Mouse (Mus musculus): ENCODE measurements around the gene Gcn1l1.
A peak's percentile ranks its signal among the peaks of the same experiment; 100 is the strongest.
"Not testable (repeated sequence)": the region's sequence is repeated elsewhere in the genome, so short reads cannot be mapped to it uniquely, and the experiment has no call there.

Gene Gcn1l1

GRCm38 (mm10) chr5:115559237-115560101, 5.6 kb upstream of the Gcn1l1 start, which contains the start of gene Rplp0:
Gene Rplp0, plus strand, starts transcription at chr5:115559467.
- DNase-seq (ENCODE audit: extremely low spot score, low spot score) = peak; percentile 99

DNA sequence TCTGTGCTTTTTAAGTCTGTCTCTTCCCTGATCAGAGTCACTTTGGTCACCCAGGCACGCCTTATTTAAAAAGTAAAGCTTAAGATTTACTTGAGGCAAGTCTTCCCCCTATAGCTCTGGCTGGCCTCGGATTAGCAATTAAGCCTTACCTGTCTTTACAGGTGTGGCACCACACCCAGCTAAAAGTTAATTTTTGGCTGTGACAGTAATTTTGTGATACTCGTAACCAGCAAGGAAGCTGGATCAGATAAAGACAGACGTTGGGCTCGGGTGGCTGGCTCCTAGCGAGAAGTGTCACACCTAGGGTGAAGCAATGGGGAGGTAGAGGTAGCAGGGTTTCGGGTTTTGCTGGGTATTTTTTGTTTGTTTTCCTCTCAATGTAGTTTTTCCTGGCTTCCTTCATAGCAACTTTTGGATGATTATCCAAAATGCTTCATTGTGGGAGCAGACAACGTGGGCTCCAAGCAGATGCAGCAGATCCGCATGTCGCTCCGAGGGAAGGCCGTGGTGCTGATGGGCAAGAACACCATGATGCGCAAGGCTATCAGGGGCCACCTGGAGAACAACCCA, 4.6 kb upstream of the Gcn1l1 start:
- DNase-seq (ENCODE audit: extremely low spot score, low spot score) = no peak

- no peak for DNase-seq (ENCODE audit: extremely low spot score, low spot score)
These were observed 1.1 kb upstream of the Gcn1l1 start for GRCm38 (mm10) chr5:115563771-115564585.

DNA sequence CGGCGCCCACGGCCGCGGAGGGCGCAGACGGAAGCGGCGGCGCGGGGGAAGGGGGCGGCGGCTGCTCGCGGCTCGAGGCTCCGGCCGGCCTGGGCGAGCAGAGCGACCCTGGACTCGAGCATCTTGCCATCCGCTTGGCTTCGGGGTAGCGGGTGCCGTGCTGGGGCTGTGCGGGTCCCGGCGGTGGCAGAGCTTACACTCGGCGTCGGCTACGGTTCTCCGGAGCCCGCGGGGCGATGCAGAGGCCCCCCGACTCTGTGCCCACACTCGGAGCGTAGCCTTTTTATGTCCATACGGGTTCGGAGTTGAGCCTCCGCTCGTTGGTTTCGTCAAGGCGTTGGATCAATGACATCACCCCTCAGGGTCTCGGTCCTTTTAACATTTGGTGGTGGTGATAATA, 349 bp downstream of the Gcn1l1 start:
- no peak for DNase-seq (ENCODE audit: extremely low spot score, low spot score)

GRCm38 (mm10) chr5:115568681-115569080, 3.6 kb downstream of the Gcn1l1 start:
- no peak for DNase-seq (ENCODE audit: extremely low spot score, low spot score)

DNA sequence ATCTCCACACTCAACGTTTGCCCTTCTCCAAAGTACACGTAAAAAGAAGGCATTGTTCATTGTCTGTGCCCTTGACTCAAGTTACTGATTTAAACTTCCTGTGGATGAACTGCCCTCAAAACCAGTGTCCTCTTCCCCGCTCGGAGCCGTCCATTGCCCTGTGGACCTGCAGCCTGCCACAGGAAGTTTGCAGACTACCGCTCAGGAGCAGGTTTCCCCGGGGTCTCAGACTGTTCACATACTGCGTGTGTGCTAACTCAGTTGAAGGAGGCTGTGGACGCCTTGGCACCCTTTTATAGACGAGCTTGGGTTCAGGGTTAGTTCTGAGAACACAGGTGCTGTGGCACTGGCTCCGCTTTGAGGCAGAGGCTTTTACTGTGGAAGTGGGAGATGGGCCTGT, 4.3 kb downstream of the Gcn1l1 start:
- no peak for DNase-seq (ENCODE audit: extremely low spot score, low spot score)

- no peak for DNase-seq (ENCODE audit: extremely low spot score, low spot score)
These were observed 4.7 kb downstream of the Gcn1l1 start for GRCm38 (mm10) chr5:115569721-115570120.

DNA sequence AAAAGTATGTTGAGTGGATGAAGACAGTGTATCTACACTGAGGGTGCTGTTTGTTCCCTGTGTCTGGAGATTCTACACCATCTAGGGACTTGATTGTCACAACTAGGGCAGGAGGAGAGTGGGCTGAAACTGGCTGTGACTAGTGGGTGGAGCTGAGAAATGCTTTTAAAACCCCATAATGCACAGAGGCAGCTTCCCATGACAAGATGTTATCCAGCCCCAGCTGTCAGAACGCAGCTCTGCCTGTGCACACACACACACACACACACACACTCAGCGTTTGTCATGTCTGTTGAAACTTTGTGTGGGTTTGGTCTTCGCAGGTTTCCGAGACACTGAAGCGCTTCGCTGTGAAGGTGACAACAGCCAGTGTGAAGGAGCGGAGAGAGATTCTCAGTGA, 6.0 kb downstream of the Gcn1l1 start:
- DNase-seq (ENCODE audit: extremely low spot score, low spot score) = no peak

DNA sequence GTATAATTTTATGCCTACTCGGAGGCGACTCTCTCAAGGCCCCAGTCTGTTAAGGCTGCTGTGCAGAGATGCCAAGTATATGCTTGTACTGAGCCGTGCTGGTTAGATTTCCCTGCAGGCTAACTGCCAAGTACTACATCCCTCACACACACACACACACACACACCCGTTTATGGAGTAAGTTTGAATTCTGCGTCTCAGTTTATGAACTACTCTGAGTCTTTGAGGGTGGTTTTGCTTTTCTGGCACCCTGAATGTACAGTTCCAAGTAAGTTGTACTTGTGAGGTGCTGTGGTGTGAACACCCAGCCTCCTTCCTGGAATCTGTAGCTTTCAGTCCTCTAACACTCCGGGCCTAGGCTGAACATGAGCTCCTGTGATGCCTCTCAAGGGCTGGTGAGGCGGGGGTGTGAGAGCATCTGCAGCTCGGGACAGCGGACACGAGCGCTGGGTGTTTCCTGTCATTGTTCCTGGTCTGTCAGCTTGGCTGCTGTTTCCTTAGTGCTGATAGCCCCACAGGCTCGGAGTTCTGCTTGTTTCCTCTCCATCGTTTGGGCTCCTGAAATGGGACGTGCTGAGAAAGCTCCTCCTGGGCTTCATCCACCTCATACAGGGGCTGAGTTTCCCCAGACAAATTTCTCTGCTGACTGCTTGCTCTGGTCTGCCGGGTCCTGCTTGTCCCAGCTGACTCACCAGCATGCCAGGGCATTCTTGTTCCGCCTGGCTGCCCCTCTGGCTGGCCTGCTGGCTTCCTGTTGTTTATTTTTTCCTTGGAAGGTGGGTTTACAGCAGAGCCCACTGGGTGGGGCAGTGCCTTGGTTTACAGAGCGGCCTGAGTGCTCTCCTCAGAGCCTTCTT, 7.9 kb downstream of the Gcn1l1 start:
- no peak for DNase-seq (ENCODE audit: extremely low spot score, low spot score)

DNA sequence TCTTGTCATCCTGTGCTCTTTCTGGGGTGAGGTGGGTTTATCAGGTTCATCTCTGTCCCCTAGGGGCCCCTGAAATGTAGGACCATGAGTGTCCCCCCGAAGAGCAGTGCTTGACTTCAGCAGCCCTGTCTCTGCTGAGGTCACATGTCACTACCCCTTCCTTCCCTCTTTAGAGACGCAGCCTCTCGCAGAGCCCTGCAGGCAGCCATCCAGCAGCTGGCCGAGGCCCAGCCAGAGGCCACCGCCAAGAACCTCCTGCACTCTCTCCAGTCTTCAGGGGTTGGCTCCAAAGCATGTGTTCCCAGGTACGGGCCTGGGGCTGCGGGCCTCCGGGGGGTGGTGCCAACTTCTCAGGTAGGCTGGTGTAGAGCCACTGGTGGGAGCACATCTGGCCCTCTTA, 9.9 kb downstream of the Gcn1l1 start:
- DNase-seq (ENCODE audit: extremely low spot score, low spot score) = no peak

DNA sequence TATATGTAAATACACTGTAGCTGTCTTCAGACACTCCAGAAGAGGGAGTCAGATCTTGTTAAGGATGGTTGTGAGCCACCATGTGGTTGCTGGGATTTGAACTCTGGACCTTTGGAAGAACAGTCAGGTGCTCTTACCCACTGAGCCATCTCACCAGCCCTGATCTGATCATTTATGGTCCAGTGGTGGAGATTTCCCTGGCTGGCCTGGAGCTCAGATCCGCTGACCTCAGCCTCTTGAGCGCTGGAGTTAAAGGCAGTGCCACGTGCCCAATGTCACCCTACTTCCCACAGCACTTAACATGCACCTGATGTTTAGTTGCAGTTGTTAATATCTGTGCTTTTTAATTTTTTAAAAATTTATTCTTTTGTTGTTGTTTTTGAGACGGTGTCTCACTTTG, 12.6 kb downstream of the Gcn1l1 start:
- not testable (repeated sequence) for DNase-seq (ENCODE audit: extremely low spot score, low spot score)

- no peak for DNase-seq (ENCODE audit: extremely low spot score, low spot score)
These were observed 13.9 kb downstream of the Gcn1l1 start for GRCm38 (mm10) chr5:115578922-115579321.

- no peak for DNase-seq (ENCODE audit: extremely low spot score, low spot score)
These were observed 14.3 kb downstream of the Gcn1l1 start for GRCm38 (mm10) chr5:115579363-115579762.

GRCm38 (mm10) chr5:115580229-115581001, 15.4 kb downstream of the Gcn1l1 start:
- no peak for DNase-seq (ENCODE audit: extremely low spot score, low spot score)

- DNase-seq (ENCODE audit: extremely low spot score, low spot score) = no peak
These were observed 16.6 kb downstream of the Gcn1l1 start for GRCm38 (mm10) chr5:115581662-115582061.

DNA sequence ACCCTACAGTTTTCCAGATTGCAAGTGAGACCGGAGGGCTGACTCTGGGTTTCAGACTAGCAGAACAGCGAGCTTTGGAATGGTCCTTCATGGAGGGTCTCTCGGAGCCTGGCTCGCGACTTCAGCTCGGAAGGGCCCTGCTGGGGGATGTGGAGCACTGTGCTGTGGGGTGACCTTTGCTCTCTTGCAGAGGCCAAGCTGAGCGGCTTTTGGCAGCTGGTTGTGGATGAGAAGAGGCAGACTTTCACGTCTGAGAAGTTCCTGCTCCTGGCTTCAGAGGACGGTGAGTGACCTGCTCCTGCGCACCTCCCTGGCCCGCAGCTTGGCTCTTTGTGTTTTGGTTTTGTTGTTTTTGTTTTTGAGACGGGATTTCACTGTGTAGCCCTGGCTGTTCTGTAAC, 20.6 kb downstream of the Gcn1l1 start:
- DNase-seq (ENCODE audit: extremely low spot score, low spot score) = no peak

- no peak for DNase-seq (ENCODE audit: extremely low spot score, low spot score)
These were observed 21.1 kb downstream of the Gcn1l1 start for GRCm38 (mm10) chr5:115586166-115586565.

- DNase-seq (ENCODE audit: extremely low spot score, low spot score) = no peak
These were observed 21.7 kb downstream of the Gcn1l1 start for GRCm38 (mm10) chr5:115586780-115587179.

DNA sequence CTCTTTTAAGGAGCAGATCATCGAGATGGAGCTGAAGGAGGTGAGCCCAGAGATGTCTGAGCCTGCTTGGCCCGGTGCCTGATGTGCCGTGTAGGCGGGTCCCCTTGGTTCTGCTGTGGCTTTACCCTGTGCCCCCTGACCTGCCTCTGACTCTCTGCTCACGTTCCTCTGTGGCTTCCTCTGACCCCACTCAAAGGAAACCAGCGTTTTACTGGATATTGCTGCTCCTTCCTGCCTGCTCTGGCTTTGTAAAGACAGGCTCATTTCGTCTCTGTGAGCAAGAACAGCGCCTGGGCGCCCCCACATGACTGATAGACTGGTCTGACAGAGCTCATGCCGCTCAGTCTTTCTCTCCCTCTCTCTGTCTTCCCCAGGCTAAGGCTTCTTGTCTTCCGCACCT, 26.0 kb downstream of the Gcn1l1 start:
- no peak for DNase-seq (ENCODE audit: extremely low spot score, low spot score)

DNA sequence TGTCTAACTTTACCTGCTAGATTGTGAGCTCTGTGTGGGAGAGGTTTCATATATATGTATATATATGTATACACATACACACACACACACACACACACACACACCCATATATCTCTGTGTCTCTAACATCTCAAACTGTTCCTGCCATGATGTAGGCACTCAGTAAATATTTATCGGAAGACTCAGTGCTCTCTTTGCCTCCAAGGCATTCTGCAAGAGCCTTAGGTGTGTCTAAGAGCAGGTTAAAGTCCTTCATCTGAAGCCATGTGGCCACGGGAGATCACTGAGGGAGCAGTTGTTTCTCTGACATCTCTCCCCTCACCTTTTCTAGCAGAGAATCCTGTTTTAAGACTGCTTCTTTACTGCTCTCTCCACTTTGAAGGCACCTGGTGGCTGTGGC, 26.5 kb downstream of the Gcn1l1 start:
- DNase-seq (ENCODE audit: extremely low spot score, low spot score) = no peak

Data from neural tube, embryonic 10.5 days (tissue).